8 mouse cellular contexts compared by ENCODE assay signal in genomic region chr13:90922751-90923612, GRCm38 (mm10). TPM values are rescaled to one million over a fixed set of nuclear protein-coding genes. Genes with fewer than 3 reads are reported as not detected.
DNase-seq lines count a peak whose midpoint lies in the region; ATAC-seq lines count a peak whose summit lies in the region.

Gene Rps23 (plus strand): TSS chr13:90922958.

- peak; percentile 89 for ATAC-seq in CD4-positive, CD25-positive, alpha-beta regulatory T cell, adult 4 months
- ATAC-seq in heart, embryonic 14.5 days (ENCODE audit: insufficient number of reproducible peaks, insufficient read depth, low FRiP score, low read depth): peak; percentile 97
- peak; percentile 97 for ATAC-seq in liver, embryonic 13.5 days (ENCODE audit: low read depth)
- ATAC-seq in stomach, embryonic 16.5 days (ENCODE audit: insufficient read depth, low FRiP score): peak; percentile 98

- no peaks in the 10 kb centered on the region for H3K4me1 ChIP-seq in heart, embryonic 14.5 days (ENCODE audit: control insufficient read depth in 2 of 2, insufficient read depth in 2 of 2, low read length in 2 of 2)
- peaks cover 40% of the 10 kb centered on the region for H3K4me1 ChIP-seq in liver, embryonic 13.5 days (replicated peaks)
- 0 out of 2 replicates have a peak, but pooled peaks cover 4% of the 10 kb centered on the region for H3K4me1 ChIP-seq in stomach, embryonic 16.5 days (ENCODE audit: control insufficient read depth, insufficient read depth, low read length)

- H3K4me3 ChIP-seq in heart, embryonic 14.5 days (ENCODE audit: control insufficient read depth in 1 of 2, insufficient read depth in 1 of 2, low read depth in 1 of 2, low read length in 2 of 2): peak within 1 kb of the TSS; percentile 66 to 86
- peak within 1 kb of the TSS; percentile 87 for H3K4me3 ChIP-seq in liver, embryonic 13.5 days (replicated peaks)
- peak within 1 kb of the TSS; percentile 91 for H3K4me3 ChIP-seq in stomach, embryonic 16.5 days (replicated peaks; ENCODE audit: low read length)

- H3K4me2 ChIP-seq in heart, embryonic 14.5 days (ENCODE audit: low read length): peak within 1 kb of the TSS; percentile 83
- peak within 1 kb of the TSS; percentile 75 for H3K4me2 ChIP-seq in liver, embryonic 13.5 days
- peak within 1 kb of the TSS; percentile 76 for H3K4me2 ChIP-seq in stomach, embryonic 16.5 days (ENCODE audit: low read depth, low read length)

- H3K36me3 ChIP-seq in heart, embryonic 14.5 days (ENCODE audit: control insufficient read depth, insufficient read depth, low read length): peaks cover 38% of the 10 kb centered on the region
- H3K36me3 ChIP-seq in liver, embryonic 13.5 days: peaks cover 27% of the 10 kb centered on the region
- H3K36me3 ChIP-seq in stomach, embryonic 16.5 days (ENCODE audit: control insufficient read depth, insufficient read depth, low read length): peaks cover 14% of the 10 kb centered on the region; the same call in 1 of the 2 replicates

- H3K9me3 ChIP-seq in heart, embryonic 14.5 days (ENCODE audit: control insufficient read depth, low read length): no peaks in the 10 kb centered on the region
- no peaks in the 10 kb centered on the region for H3K9me3 ChIP-seq in liver, embryonic 13.5 days (replicated peaks)
- H3K9me3 ChIP-seq in stomach, embryonic 16.5 days (replicated peaks; ENCODE audit: control insufficient read depth, low read length): no peaks in the 10 kb centered on the region

- peak; percentile 92 for DNase-seq in c-Kit-negative CD71-positive TER-119-positive erythroid progenitor cells, embryonic 14.5 days (ENCODE audit: low read depth, low spot score)
- peak; percentile 85 for DNase-seq in fibroblast of lung, adult 2 months (ENCODE audit: low read depth)
- peak; percentile 93 for DNase-seq in kidney, postnatal 14 days
- peak; percentile 87 for DNase-seq in liver, embryonic 13.5 days
- DNase-seq in neural tube, embryonic 10.5 days (ENCODE audit: extremely low spot score, low spot score): peak; percentile 95

- H3K27me3 ChIP-seq in heart, embryonic 14.5 days (ENCODE audit: control insufficient read depth, insufficient read depth, low read length): no peaks in the 10 kb centered on the region
- no peaks in the 10 kb centered on the region for H3K27me3 ChIP-seq in liver, embryonic 13.5 days
- H3K27me3 ChIP-seq in stomach, embryonic 16.5 days (ENCODE audit: control insufficient read depth, insufficient read depth, low read length): no peaks in the 10 kb centered on the region

- peak within 1 kb of the TSS; percentile 96 for H3K9ac ChIP-seq in heart, embryonic 14.5 days (ENCODE audit: low read length)
- peak within 1 kb of the TSS; percentile 90 for H3K9ac ChIP-seq in liver, embryonic 13.5 days
- peak within 1 kb of the TSS; percentile 97 for H3K9ac ChIP-seq in stomach, embryonic 16.5 days (ENCODE audit: low read length)

- under 1% methylated on average over 56 of the region's 57 CpGs for WGBS in heart, embryonic 14.5 days
- under 1% methylated on average over 57 of the region's 57 CpGs for WGBS in liver, embryonic 13.5 days (ENCODE audit: insufficient replicate concordance)
- WGBS in stomach, embryonic 16.5 days: under 1% methylated on average over 57 of the region's 57 CpGs

- H3K27ac ChIP-seq in heart, embryonic 14.5 days (replicated peaks in 1 of 2; ENCODE audit: control insufficient read depth in 1 of 2, insufficient read depth in 1 of 2, low read depth in 2 of 2, low read length in 2 of 2): peak within 1 kb of the TSS; percentile 71 to 73
- peak within 1 kb of the TSS; percentile 75 for H3K27ac ChIP-seq in liver, embryonic 13.5 days
- H3K27ac ChIP-seq in stomach, embryonic 16.5 days (ENCODE audit: low read length): peak within 1 kb of the TSS; percentile 85

RNA-seq across cellular contexts. Expression of gene Rps23, which starts in this region (rescaled TPM):
- polyA plus RNA-seq in CD4-positive, CD25-positive, alpha-beta regulatory T cell, adult 4 months (2017; shearing (Covaris generic)): 1,000 to 10,000 TPM; 1,115 to 1,300 TPM
- 161 and 182 TPM in 2 replicates for polyA plus RNA-seq in heart, embryonic 14.5 days (2014; fragmentation: Nextera tagmentation; extraction: Ambion mirVana)
- polyA plus RNA-seq in liver, embryonic 13.5 days (2015; fragmentation: Nextera tagmentation; extraction: Ambion mirVana): 202 and 222 TPM in 2 replicates
- 167 and 217 TPM in 2 replicates for polyA plus RNA-seq in stomach, embryonic 16.5 days (2015; fragmentation: Nextera tagmentation; extraction: Ambion mirVana)

Comparison
In these comparisons a context has a peak if more than half of its experiments do, and no peak if none do; other contexts are left out.
1. Peak in every context shown above with its lines: DNase-seq, ATAC-seq, H3K4me3 ChIP-seq and H3K27ac ChIP-seq.